Mouse (Mus musculus): ENCODE results near the gene Tyro3. TPM values are rescaled to one million over a fixed set of nuclear protein-coding genes. Genes with fewer than 3 reads are reported as not detected.

The Tyro3 gene
- polyA plus RNA-seq (2017; shearing (Covaris generic)): 3.2 TPM

DNA sequence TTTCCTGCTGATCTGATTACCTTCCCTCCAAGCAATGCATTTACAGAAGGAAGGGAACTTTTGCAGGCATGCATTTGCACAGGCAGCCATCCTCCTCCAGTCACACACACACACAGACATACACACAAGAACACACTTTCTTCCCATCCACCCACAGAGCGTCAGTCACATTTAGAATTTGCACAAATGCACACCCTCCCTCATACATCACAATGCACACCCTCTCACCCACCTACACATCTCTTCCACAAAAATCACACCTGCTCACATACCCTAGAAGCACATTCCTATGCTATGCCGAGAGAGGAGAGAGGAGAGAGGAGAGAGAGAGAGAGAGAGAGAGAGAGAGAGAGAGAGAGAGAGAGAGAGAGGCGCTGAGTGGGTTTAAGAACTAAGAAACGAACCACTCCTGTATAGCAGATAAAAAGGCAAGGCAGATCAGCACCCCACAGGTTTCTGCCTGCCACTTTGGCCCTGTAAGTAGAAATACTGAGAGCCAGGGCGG lies at the start of gene Tyro3:
TSS of gene Tyro3 (plus strand) at position 455 of the 505 bp plus-strand sequence.

DNA sequence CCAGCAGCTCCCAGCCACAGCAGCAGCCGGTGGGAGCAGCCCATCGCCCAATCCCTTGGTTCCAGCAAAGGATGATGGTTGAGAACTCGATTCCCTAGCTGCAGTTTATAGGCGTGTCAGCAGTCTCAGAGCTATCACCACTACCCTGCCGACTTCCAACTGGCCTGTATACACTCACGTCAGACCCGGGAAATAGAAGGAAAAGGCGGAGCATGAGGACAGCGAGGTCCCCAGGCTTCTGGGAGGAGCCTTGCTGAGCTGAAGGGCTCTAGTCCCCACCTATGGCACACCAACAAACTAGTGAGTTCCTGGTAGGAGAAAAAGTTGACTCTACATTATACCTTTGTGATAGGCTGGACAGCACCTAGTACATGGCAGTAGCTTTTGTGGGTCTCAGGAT lies 37.3 kb upstream of the Tyro3 start, which contains the start of gene Ltk:
TSS of gene Ltk (minus strand) at position 181 of the 400 bp plus-strand sequence.

DNA sequence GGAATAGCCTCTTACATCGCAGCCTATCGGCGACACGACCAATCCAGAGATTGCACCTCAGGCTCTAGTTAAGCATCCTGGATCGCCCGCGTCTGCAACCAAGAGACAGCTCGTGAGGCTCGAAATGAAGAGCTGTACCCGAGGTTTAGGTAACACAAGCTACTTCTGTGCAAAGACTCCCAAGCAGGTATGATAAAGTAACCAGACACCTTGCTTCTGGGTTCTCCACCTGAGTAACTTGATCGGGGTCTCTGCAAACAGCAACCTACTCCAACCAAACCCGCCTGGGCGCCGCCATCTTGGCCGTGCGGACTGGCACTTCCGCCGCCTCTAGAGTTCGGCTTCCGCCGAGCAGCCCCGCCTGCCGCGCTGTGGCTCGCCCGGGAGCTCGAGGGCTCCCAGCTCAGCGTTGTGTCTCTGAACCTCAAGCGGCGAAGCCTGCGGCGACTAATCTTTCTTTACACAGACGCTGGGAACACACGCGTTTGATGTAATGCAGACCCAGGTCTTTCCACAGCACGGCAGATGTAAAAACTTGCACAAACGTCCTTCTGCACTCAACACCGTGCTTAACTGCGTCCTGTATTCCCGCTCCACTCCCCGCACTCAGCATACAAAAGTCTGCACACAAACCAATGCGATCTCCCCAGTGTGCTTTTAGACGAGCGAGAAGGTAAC lies 10.2 kb upstream of the Tyro3 start, which contains the start of gene Rpap1:
TSS of gene Rpap1 (minus strand) at position 332 of the 678 bp plus-strand sequence.

Other genes with a start within 250 kb of the Tyro3 start
- gene Nusap1, start 179.4 kb upstream of the Tyro3 start, polyA plus RNA-seq (2017; shearing (Covaris generic)): 0.68 TPM
- 0.93 TPM for gene Oip5, start 179.3 kb upstream of the Tyro3 start, polyA plus RNA-seq (2017; shearing (Covaris generic))
- gene Ndufaf1, start 134.9 kb upstream of the Tyro3 start, polyA plus RNA-seq (2017; shearing (Covaris generic)): 9.8 TPM
- 94.2 TPM for gene Rtf1, start 122.7 kb upstream of the Tyro3 start, polyA plus RNA-seq (2017; shearing (Covaris generic))
- 0.25 TPM for gene Itpka, start 55.4 kb upstream of the Tyro3 start, polyA plus RNA-seq (2017; shearing (Covaris generic))
- gene Ltk, start 37.3 kb upstream of the Tyro3 start, polyA plus RNA-seq (2017; shearing (Covaris generic)): not detected
- gene Rpap1, start 10.2 kb upstream of the Tyro3 start, polyA plus RNA-seq (2017; shearing (Covaris generic)): 28.7 TPM
- 46.6 TPM for gene Mga, start 99.5 kb downstream of the Tyro3 start, polyA plus RNA-seq (2017; shearing (Covaris generic))
- 4.1 TPM for gene Mapkbp1, start 175.0 kb downstream of the Tyro3 start, polyA plus RNA-seq (2017; shearing (Covaris generic))
- 9.0 TPM for gene Jmjd7, start 229.8 kb downstream of the Tyro3 start, polyA plus RNA-seq (2017; shearing (Covaris generic))
- 2.5 TPM for gene Gm28042, start 229.8 kb downstream of the Tyro3 start, polyA plus RNA-seq (2017; shearing (Covaris generic))
- gene Pla2g4b, start 235.7 kb downstream of the Tyro3 start, polyA plus RNA-seq (2017; shearing (Covaris generic)): 2.0 TPM

Measured in naive thymus-derived CD4-positive, alpha-beta T cell, adult 5 months (primary cell).